Mouse (Mus musculus): ENCODE results near the gene 3110040N11Rik. TPM values are rescaled to one million over a fixed set of nuclear protein-coding genes. Genes with fewer than 3 reads are reported as not detected.
"Not testable (repeated sequence)": the region's sequence is repeated elsewhere in the genome, so short reads cannot be mapped to it uniquely, and the experiment has no call there.

Gene 3110040N11Rik
- 43.6 and 49.1 TPM in 2 replicates for polyA plus RNA-seq (2014; fragmentation: Nextera tagmentation; extraction: Ambion mirVana)

GRCm38 (mm10) chr7:81789095-81789757 lies at the start of gene 3110040N11Rik:
Gene 3110040N11Rik, minus strand, starts transcription at chr7:81789478.
- Histone ChIP-seq H3K4me3 (ENCODE audit: low read depth, low read length) (peak within 1 kb of the TSS; percentile 58), H3K4me2 (replicated peaks; ENCODE audit: low read depth, low read length) (peak within 1 kb of the TSS; percentile 72), H3K9me3 (ENCODE audit: control insufficient read depth, low read length) (no peaks in the 10 kb centered on the region), H3K4me1 (replicated peaks; ENCODE audit: control insufficient read depth, insufficient read depth, low read length) (no peaks in the 10 kb centered on the region), H3K36me3 (ENCODE audit: control insufficient read depth, insufficient read depth, low read length) (0 out of 2 replicates have a peak, but pooled peaks cover 2% of the 10 kb centered on the region), H3K9ac (ENCODE audit: low read depth, low read length) (peak within 1 kb of the TSS; percentile 92), H3K27ac (ENCODE audit: low read depth, low read length) (peak within 1 kb of the TSS; percentile 98), H3K27me3 (ENCODE audit: control insufficient read depth, insufficient read depth, low read length) (no peaks in the 10 kb centered on the region)
- DNase-seq (ENCODE audit: low spot score) (peak; percentile 92), ATAC-seq (ENCODE audit: low FRiP score) (peak; percentile 95)
- 0% methylated on average over 38 of the region's 38 CpGs for WGBS

GRCm38 (mm10) chr7:81837771-81838170 lies 48.5 kb upstream of the 3110040N11Rik start:
- ATAC-seq (ENCODE audit: low FRiP score); H3K9me3 ChIP-seq (ENCODE audit: control insufficient read depth, low read length): not testable (repeated sequence)

GRCm38 (mm10) chr7:81835430-81835829 lies 46.2 kb upstream of the 3110040N11Rik start:
- H3K36me3 ChIP-seq (ENCODE audit: control insufficient read depth, insufficient read depth, low read length) = no peaks in the 10 kb centered on the region
- H3K4me3 ChIP-seq (ENCODE audit: low read depth, low read length) = no peak overlapping the region
- H3K9ac ChIP-seq (ENCODE audit: low read depth, low read length) = no peak overlapping the region
- no peak overlapping the region for H3K27ac ChIP-seq (ENCODE audit: low read depth, low read length)
- no peaks in the 10 kb centered on the region for H3K27me3 ChIP-seq (ENCODE audit: control insufficient read depth, insufficient read depth, low read length)
- ATAC-seq (ENCODE audit: low FRiP score) = no peak
- H3K4me2 ChIP-seq (replicated peaks; ENCODE audit: low read depth, low read length) = no peak overlapping the region
- no peaks in the 10 kb centered on the region for H3K9me3 ChIP-seq (ENCODE audit: control insufficient read depth, low read length)
- no peaks in the 10 kb centered on the region for H3K4me1 ChIP-seq (replicated peaks; ENCODE audit: control insufficient read depth, insufficient read depth, low read length)
- DNase-seq (ENCODE audit: low spot score) = no peak
- WGBS = 85% methylated on average over 5 of the region's 5 CpGs

More at GRCm38 (mm10) chr7:81837771-81838170, 48.5 kb upstream of the 3110040N11Rik start:
- H3K36me3 ChIP-seq (ENCODE audit: control insufficient read depth, insufficient read depth, low read length); H3K4me2 ChIP-seq (replicated peaks; ENCODE audit: low read depth, low read length); H3K9ac ChIP-seq (ENCODE audit: low read depth, low read length); DNase-seq (ENCODE audit: low spot score); H3K4me1 ChIP-seq (replicated peaks; ENCODE audit: control insufficient read depth, insufficient read depth, low read length); H3K4me3 ChIP-seq (ENCODE audit: low read depth, low read length); H3K27me3 ChIP-seq (ENCODE audit: control insufficient read depth, insufficient read depth, low read length); H3K27ac ChIP-seq (ENCODE audit: low read depth, low read length): not testable (repeated sequence)
- 87% methylated on average over 5 of the region's 5 CpGs for WGBS

GRCm38 (mm10) chr7:81834847-81835246 lies 45.6 kb upstream of the 3110040N11Rik start:
- Histone ChIP-seq H3K27me3 (ENCODE audit: control insufficient read depth, insufficient read depth, low read length) (no peaks in the 10 kb centered on the region), H3K9me3 (ENCODE audit: control insufficient read depth, low read length) (no peaks in the 10 kb centered on the region), H3K4me1 (replicated peaks; ENCODE audit: control insufficient read depth, insufficient read depth, low read length) (no peaks in the 10 kb centered on the region), H3K4me2 (replicated peaks; ENCODE audit: low read depth, low read length) (no peak overlapping the region), H3K4me3 (ENCODE audit: low read depth, low read length) (no peak overlapping the region), H3K36me3 (ENCODE audit: control insufficient read depth, insufficient read depth, low read length) (no peaks in the 10 kb centered on the region), H3K9ac (ENCODE audit: low read depth, low read length) (no peak overlapping the region), H3K27ac (ENCODE audit: low read depth, low read length) (no peak overlapping the region)
- DNase-seq (ENCODE audit: low spot score) (no peak), ATAC-seq (ENCODE audit: low FRiP score) (no peak)

GRCm38 (mm10) chr7:81829379-81829894 lies 40.2 kb upstream of the 3110040N11Rik start, which contains the start of gene Btbd1:
Gene Btbd1, minus strand, starts transcription at chr7:81829431.
- ATAC-seq (ENCODE audit: low FRiP score) (peak; percentile 91), DNase-seq (ENCODE audit: low spot score) (peak; percentile 95)
- peaks cover 2% of the 10 kb centered on the region; the same call in 1 of the 2 replicates for H3K4me1 ChIP-seq (replicated peaks; ENCODE audit: control insufficient read depth, insufficient read depth, low read length)
- WGBS = under 1% methylated on average over 46 of the region's 58 CpGs
- peak within 1 kb of the TSS; percentile 71 for H3K4me2 ChIP-seq (replicated peaks; ENCODE audit: low read depth, low read length)
- H3K9me3 ChIP-seq (ENCODE audit: control insufficient read depth, low read length) = no peaks in the 10 kb centered on the region
- peak within 1 kb of the TSS; percentile 94 for H3K27ac ChIP-seq (ENCODE audit: low read depth, low read length)
- no peaks in the 10 kb centered on the region for H3K27me3 ChIP-seq (ENCODE audit: control insufficient read depth, insufficient read depth, low read length)
- no peaks in the 10 kb centered on the region for H3K36me3 ChIP-seq (ENCODE audit: control insufficient read depth, insufficient read depth, low read length)
- H3K4me3 ChIP-seq (ENCODE audit: low read depth, low read length) = peak within 1 kb of the TSS; percentile 68
- H3K9ac ChIP-seq (ENCODE audit: low read depth, low read length) = peak within 1 kb of the TSS; percentile 88

- ATAC-seq (ENCODE audit: low FRiP score) = peak; percentile 85
- WGBS = under 1% methylated on average over 79 of the region's 91 CpGs
- Histone ChIP-seq H3K27ac (ENCODE audit: low read depth, low read length) (peak overlapping the region; percentile 94), H3K27me3 (ENCODE audit: control insufficient read depth, insufficient read depth, low read length) (no peaks in the 10 kb centered on the region), H3K9me3 (ENCODE audit: control insufficient read depth, low read length) (no peaks in the 10 kb centered on the region), H3K4me2 (replicated peaks; ENCODE audit: low read depth, low read length) (peak overlapping the region; percentile 71), H3K4me3 (ENCODE audit: low read depth, low read length) (peak overlapping the region; percentile 68), H3K36me3 (ENCODE audit: control insufficient read depth, insufficient read depth, low read length) (no peaks in the 10 kb centered on the region), H3K9ac (ENCODE audit: low read depth, low read length) (peak overlapping the region; percentile 88), H3K4me1 (replicated peaks; ENCODE audit: control insufficient read depth, insufficient read depth, low read length) (peaks cover 2% of the 10 kb centered on the region; the same call in 1 of the 2 replicates)
- peak; percentile 70 for DNase-seq (ENCODE audit: low spot score)
Measured at GRCm38 (mm10) chr7:81828681-81829378, 39.6 kb upstream of the 3110040N11Rik start.

GRCm38 (mm10) chr7:81827806-81828667 lies 38.8 kb upstream of the 3110040N11Rik start:
- H3K4me3 ChIP-seq (ENCODE audit: low read depth, low read length) = peak overlapping the region; percentile 68
- ATAC-seq (ENCODE audit: low FRiP score) = peak; percentile 29; the same call in 1 of the 2 replicates
- no peaks in the 10 kb centered on the region for H3K36me3 ChIP-seq (ENCODE audit: control insufficient read depth, insufficient read depth, low read length)
- no peaks in the 10 kb centered on the region for H3K27me3 ChIP-seq (ENCODE audit: control insufficient read depth, insufficient read depth, low read length)
- peak overlapping the region; percentile 71 for H3K4me2 ChIP-seq (replicated peaks; ENCODE audit: low read depth, low read length)
- WGBS = 28% methylated on average over 17 of the region's 17 CpGs
- peak overlapping the region; percentile 88 for H3K9ac ChIP-seq (ENCODE audit: low read depth, low read length)
- no peak for DNase-seq (ENCODE audit: low spot score)
- no peaks in the 10 kb centered on the region for H3K9me3 ChIP-seq (ENCODE audit: control insufficient read depth, low read length)
- H3K4me1 ChIP-seq (replicated peaks; ENCODE audit: control insufficient read depth, insufficient read depth, low read length) = peaks cover 2% of the 10 kb centered on the region; the same call in 1 of the 2 replicates
- peak overlapping the region; percentile 94; the same call in 1 of the 2 replicates for H3K27ac ChIP-seq (ENCODE audit: low read depth, low read length)

GRCm38 (mm10) chr7:81825381-81825780 lies 36.1 kb upstream of the 3110040N11Rik start:
- Histone ChIP-seq H3K9ac (ENCODE audit: low read depth, low read length) (no peak overlapping the region), H3K4me3 (ENCODE audit: low read depth, low read length) (no peak overlapping the region), H3K27me3 (ENCODE audit: control insufficient read depth, insufficient read depth, low read length) (no peaks in the 10 kb centered on the region), H3K9me3 (ENCODE audit: control insufficient read depth, low read length) (no peaks in the 10 kb centered on the region), H3K27ac (ENCODE audit: low read depth, low read length) (no peak overlapping the region), H3K36me3 (ENCODE audit: control insufficient read depth, insufficient read depth, low read length) (no peaks in the 10 kb centered on the region), H3K4me1 (replicated peaks; ENCODE audit: control insufficient read depth, insufficient read depth, low read length) (peaks cover 2% of the 10 kb centered on the region; the same call in 1 of the 2 replicates), H3K4me2 (replicated peaks; ENCODE audit: low read depth, low read length) (no peak overlapping the region)
- 88% methylated on average over 3 of the region's 3 CpGs for WGBS
- DNase-seq (ENCODE audit: low spot score) = no peak
- no peak for ATAC-seq (ENCODE audit: low FRiP score)

Data from hindbrain, embryonic 11.5 days (tissue).